Mouse (Mus musculus): ENCODE data around the gene Nedd9.

- TF ChIP-seq CTCF (IDR thresholded peaks at IDR 0.05; ENCODE audit: low read depth): no peak
- no peak for TF ChIP-seq EP300 (IDR thresholded peaks at IDR 0.05; ENCODE audit: low read depth)
Observed at GRCm38 (mm10) chr13:41353676-41354075, 133.5 kb downstream of the Nedd9 start.

All from heart, postnatal 0 days (tissue).